Comparison of ENCODE assay signal across 14 mouse cellular contexts in the genomic region with DNA sequence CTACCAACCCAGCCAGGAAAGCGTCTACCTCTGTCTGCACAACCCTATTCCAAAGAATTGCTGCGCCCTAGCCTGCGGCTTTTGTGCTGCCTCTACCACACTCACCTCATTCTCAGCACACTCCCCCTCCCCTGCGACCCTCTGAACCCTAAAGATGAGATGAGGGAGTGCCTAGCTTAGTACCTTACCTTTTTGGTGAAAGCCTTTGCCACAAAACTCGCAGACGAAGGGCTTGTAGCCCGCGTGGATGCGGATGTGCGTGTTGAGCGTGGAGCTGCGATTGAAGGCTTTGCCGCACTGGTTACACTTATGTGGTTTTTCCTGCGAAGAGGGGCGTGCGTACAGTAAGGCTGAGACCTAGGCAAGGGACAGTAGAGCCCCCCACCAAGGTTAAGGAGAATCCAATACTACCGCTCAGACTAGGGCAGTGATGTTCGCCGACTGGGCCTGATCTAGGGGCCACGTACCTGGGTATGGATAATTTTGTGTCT. TPM values are rescaled to one million over a fixed set of nuclear protein-coding genes. Genes with fewer than 3 reads are reported as not detected.
DNase-seq lines count a peak whose midpoint lies in the region; ATAC-seq lines count a peak whose summit lies in the region.
"Had no signal": no experiment of that assay in that cellular context is flagged by ENCODE, and none has a peak within 500 bp of the region (broad histone marks: within the 10 kb centered on the region; RNA-seq: fewer than 3 reads in every experiment).

No protein-coding gene starts in this region.

- peak; percentile 27 for DNase-seq in embryo, embryonic 10 days (ENCODE audit: low spot score)
- DNase-seq in embryo, embryonic 9.5 days (ENCODE audit: extremely low spot score), result no peak
- peak; percentile 94 for DNase-seq in midbrain, embryonic 11.5 days (ENCODE audit: low spot score, missing footprints)
- DNase-seq in retina, postnatal 1 day, result peak; percentile 50
- DNase-seq in cerebellum, adult 18-20 months, result no peak
- DNase-seq in cerebellum, adult 9-11 months, result no peak
- DNase-seq: cerebellum, adult 8-10 months; heart, postnatal 36 days had no signal

- H3K27me3 ChIP-seq in midbrain, embryonic 11.5 days (ENCODE audit: control insufficient read depth, insufficient read depth, low read length), result peaks cover 99% of the 10 kb centered on the region
- peaks cover 51% of the 10 kb centered on the region for H3K27me3 ChIP-seq in midbrain, embryonic 16.5 days (ENCODE audit: control insufficient read depth, insufficient read depth, low read depth, low read length)
- H3K27me3 ChIP-seq in forebrain, embryonic 16.5 days (replicated peaks; ENCODE audit: control insufficient read depth, insufficient read depth, low read length), result peaks cover 21% of the 10 kb centered on the region

- H3K4me2 ChIP-seq in midbrain, embryonic 11.5 days, result no peak overlapping the region
- no peak overlapping the region for H3K4me2 ChIP-seq in midbrain, embryonic 16.5 days (ENCODE audit: low read length)
- H3K4me2 ChIP-seq in forebrain, embryonic 16.5 days (ENCODE audit: low read length), result peak overlapping the region; percentile 71
- H3K4me2 ChIP-seq: neural tube, embryonic 12.5 days had no signal

- H3K4me3 ChIP-seq in midbrain, embryonic 11.5 days (ENCODE audit: low read depth, low read length), result 0 out of 2 replicates have a peak overlapping the region, but pooled peaks have one; percentile 21
- no peak overlapping the region for H3K4me3 ChIP-seq in midbrain, embryonic 16.5 days (ENCODE audit: low read depth, low read length)
- peak overlapping the region; percentile 59 for H3K4me3 ChIP-seq in forebrain, embryonic 16.5 days (replicated peaks; ENCODE audit: low read length)
- H3K4me3 ChIP-seq: neural tube, embryonic 12.5 days had no signal

- H3K9ac ChIP-seq in midbrain, embryonic 11.5 days (ENCODE audit: low read length), result no peak overlapping the region
- no peak overlapping the region for H3K9ac ChIP-seq in midbrain, embryonic 16.5 days (ENCODE audit: low read depth, low read length)
- peak overlapping the region; percentile 83 for H3K9ac ChIP-seq in forebrain, embryonic 16.5 days (replicated peaks; ENCODE audit: low read depth, low read length)
- H3K9ac ChIP-seq: liver, embryonic 14.5 days; neural tube, embryonic 12.5 days had no signal

- ATAC-seq in midbrain, embryonic 11.5 days (ENCODE audit: low FRiP score), result no peak
- ATAC-seq in midbrain, embryonic 16.5 days, result no peak
- no peak for ATAC-seq in forebrain, embryonic 16.5 days
- ATAC-seq: intestine, embryonic 16.5 days had no signal

- H3K36me3 ChIP-seq in midbrain, embryonic 11.5 days (ENCODE audit: control insufficient read depth, insufficient read depth, low read length), result no peaks in the 10 kb centered on the region
- no peaks in the 10 kb centered on the region for H3K36me3 ChIP-seq in midbrain, embryonic 16.5 days (ENCODE audit: control insufficient read depth, insufficient read depth, low read length)
- no peaks in the 10 kb centered on the region for H3K36me3 ChIP-seq in forebrain, embryonic 16.5 days (ENCODE audit: control insufficient read depth, insufficient read depth)
- H3K36me3 ChIP-seq: neural tube, embryonic 12.5 days had no signal

- H3K9me3 ChIP-seq in midbrain, embryonic 11.5 days (ENCODE audit: control insufficient read depth, low read length), result no peaks in the 10 kb centered on the region
- no peaks in the 10 kb centered on the region for H3K9me3 ChIP-seq in midbrain, embryonic 16.5 days (replicated peaks; ENCODE audit: control insufficient read depth, low read length, poor library complexity, severe bottlenecking)
- no peaks in the 10 kb centered on the region for H3K9me3 ChIP-seq in forebrain, embryonic 16.5 days (ENCODE audit: control insufficient read depth, low read length)
- H3K9me3 ChIP-seq: neural tube, embryonic 12.5 days had no signal

- H3K27ac ChIP-seq in midbrain, embryonic 11.5 days (ENCODE audit: low read depth, low read length), result no peak overlapping the region
- no peak overlapping the region for H3K27ac ChIP-seq in midbrain, embryonic 16.5 days (ENCODE audit: low read length)
- peak overlapping the region; percentile 88 for H3K27ac ChIP-seq in forebrain, embryonic 16.5 days (ENCODE audit: low read length)
- H3K27ac ChIP-seq: liver, embryonic 14.5 days; neural tube, embryonic 12.5 days had no signal

- WGBS in midbrain, embryonic 11.5 days, result 1% methylated on average over 20 of the region's 20 CpGs
- 2% methylated on average over 20 of the region's 20 CpGs for WGBS in midbrain, embryonic 16.5 days
- WGBS in forebrain, embryonic 16.5 days, result 5% methylated on average over 20 of the region's 20 CpGs

- peaks cover 15% of the 10 kb centered on the region for H3K4me1 ChIP-seq in midbrain, embryonic 11.5 days (ENCODE audit: control insufficient read depth, insufficient read depth, low read length)
- H3K4me1 ChIP-seq in midbrain, embryonic 16.5 days (ENCODE audit: control insufficient read depth, insufficient read depth, low read length), result peaks cover 5% of the 10 kb centered on the region; the same call in 1 of the 2 replicates
- peaks cover 58% of the 10 kb centered on the region for H3K4me1 ChIP-seq in forebrain, embryonic 16.5 days (replicated peaks; ENCODE audit: control insufficient read depth, insufficient read depth, low read length)

RNA-seq across cellular contexts. Expression of a gene that starts 4.5 kb away (rescaled TPM):
- 3.1 and 3.8 TPM in 2 replicates for polyA plus RNA-seq in midbrain, embryonic 11.5 days (2014; fragmentation: Nextera tagmentation; extraction: Ambion mirVana)
- polyA plus RNA-seq in midbrain, embryonic 16.5 days (2015; fragmentation: Nextera tagmentation; extraction: Ambion mirVana), result 2.4 and 2.8 TPM in 2 replicates
- 85.1 and 93.0 TPM in 2 replicates for polyA plus RNA-seq in forebrain, embryonic 16.5 days (2015; fragmentation: Nextera tagmentation; extraction: Ambion mirVana)
- polyA plus RNA-seq: intestine, embryonic 16.5 days; large intestine, adult 2 months; liver, embryonic 14.5 days; neural tube, embryonic 12.5 days had no signal

RNA-seq across cellular contexts. Expression of a gene that starts 59.5 kb away (rescaled TPM):
- polyA plus RNA-seq in midbrain, embryonic 11.5 days (2014; fragmentation: Nextera tagmentation; extraction: Ambion mirVana), result 25.4 and 30.0 TPM in 2 replicates
- polyA plus RNA-seq in midbrain, embryonic 16.5 days (2015; fragmentation: Nextera tagmentation; extraction: Ambion mirVana), result 34.0 and 40.1 TPM in 2 replicates
- 46.6 and 50.5 TPM in 2 replicates for polyA plus RNA-seq in forebrain, embryonic 16.5 days (2015; fragmentation: Nextera tagmentation; extraction: Ambion mirVana)

RNA-seq across cellular contexts. Expression of a gene that starts 59.7 kb away (rescaled TPM):
- 0.16 TPM in 1 of 2 replicates, not detected in the other for polyA plus RNA-seq in midbrain, embryonic 11.5 days (2014; fragmentation: Nextera tagmentation; extraction: Ambion mirVana)
- polyA plus RNA-seq in midbrain, embryonic 16.5 days (2015; fragmentation: Nextera tagmentation; extraction: Ambion mirVana), result 0.14 and 0.21 TPM in 2 replicates
- polyA plus RNA-seq in forebrain, embryonic 16.5 days (2015; fragmentation: Nextera tagmentation; extraction: Ambion mirVana), result 0.25 and 0.29 TPM in 2 replicates

Comparison
In these comparisons a context has a peak if more than half of its experiments do, and no peak if none do; other contexts are left out.
1. DNase-seq: peak in embryo, embryonic 10 days (single experiment), midbrain, embryonic 11.5 days (single experiment) and retina, postnatal 1 day (single experiment); none in embryo, embryonic 9.5 days (single experiment), cerebellum, adult 18-20 months (0 of 2) and cerebellum, adult 9-11 months (single experiment).
2. RNA of a gene that starts 4.5 kb away (polyA plus RNA-seq): 85.1 to 93.0 TPM in forebrain, embryonic 16.5 days; 3.1 to 3.8 TPM in midbrain, embryonic 11.5 days and 2.4 to 2.8 TPM in midbrain, embryonic 16.5 days; every median in the first group is over 10 times any median in the second.